Mouse (Mus musculus): ENCODE measurements at regions not wholly inside any gene's neighbourhood (a gene's known extent, or its start where the extent isn't known, plus 50 kb on each side); places are given as distances from the start of the nearest gene placed in this dataset.

GRCm38 (mm10) chr12:29128844-29129243 is 377.2 kb downstream of the Eipr1 start:
- TF ChIP-seq CTCF (conservative IDR thresholded peaks at IDR 0.05; ENCODE audit: low read length) = no peak
- no peak for TF ChIP-seq POU5F1 (IDR thresholded peaks at IDR 0.05; ENCODE audit: borderline replicate concordance, low read length)
- no peak for TF ChIP-seq NANOG (IDR thresholded peaks at IDR 0.05; ENCODE audit: borderline replicate concordance, low read length)

All from E14TG2a.4 (cell line).